Mouse (Mus musculus) C2C12 (cell line): Measurements from ENCODE around the gene Cyb561d2. TPM values are rescaled to one million over a fixed set of nuclear protein-coding genes. Genes with fewer than 3 reads are reported as not detected.

Experiments used
- H3K27me3 ChIP-seq: one replicate; pipeline ENCODE4 v1.6.1; 2011; ENCODE audit not compliant: control insufficient read depth, insufficient read depth, insufficient read length
- H3K36me3 ChIP-seq: one replicate; pipeline ENCODE4 v1.6.1; 2011; ENCODE audit not compliant: control insufficient read depth, insufficient read depth
- H3K4me3 ChIP-seq: one replicate; pipeline ENCODE4 v1.5.1; 2011; ENCODE audit warnings: mild to moderate bottlenecking, control low read depth; ENCODE audit not compliant: poor library complexity, insufficient read depth, severe bottlenecking
- H3K79me2 ChIP-seq: one replicate; pipeline ENCODE4 v1.6.1; 2011; ENCODE audit not compliant: control insufficient read depth, insufficient read depth
- H3K79me3 ChIP-seq: one replicate; pipeline ENCODE4 v1.6.1; 2011; ENCODE audit warnings: low read depth, control low read depth
- H3ac ChIP-seq: one replicate; pipeline ENCODE3; 2011; ENCODE audit warnings: low read depth; ENCODE audit not compliant: control insufficient read depth, insufficient read length
- CEBPB ChIP-seq: IDR thresholded peaks from one replicate; pipeline ENCODE4 v1.6.1; 2011; ENCODE audit warnings: low read depth, mild to moderate bottlenecking, control low read depth, moderate library complexity
- CTCF ChIP-seq: IDR thresholded peaks from one replicate; pipeline ENCODE4 v1.5.1; 2011; ENCODE audit not compliant: control insufficient read depth, insufficient read depth, insufficient read length
- FOSL1 ChIP-seq: IDR thresholded peaks from one replicate; pipeline ENCODE4 v1.8.0; 2011; ENCODE audit warnings: mild to moderate bottlenecking, low read length; ENCODE audit not compliant: poor library complexity, insufficient read depth, severe bottlenecking
- MAX ChIP-seq: IDR thresholded peaks from one replicate; pipeline ENCODE4 v1.6.1; 2011; ENCODE audit warnings: mild to moderate bottlenecking, control low read depth
- MYOD1 ChIP-seq: IDR thresholded peaks from one replicate; pipeline ENCODE4 v1.6.1; 2011; ENCODE audit warnings: low read depth; ENCODE audit not compliant: control insufficient read depth, insufficient read length
- MYOG ChIP-seq: IDR thresholded peaks from one replicate; pipeline ENCODE4 v1.6.1; 2011; ENCODE audit not compliant: control insufficient read depth, insufficient read length; ENCODE audit errors: extremely low read depth
- USF1 ChIP-seq: IDR thresholded peaks from one replicate; pipeline ENCODE4 v1.6.1; 2011; ENCODE audit warnings: low read depth, mild to moderate bottlenecking, control low read depth, moderate library complexity
- polyA plus RNA-seq: library from polyadenylated mRNA; unstranded; fragments of >200 nt; fragmentation: generic; extraction: Trizol; gene quantifications from one replicate; pipeline ENCODE4 v1.2.1, GENCODE M21; 2012; ENCODE audit warnings: missing spikeins

Cyb561d2 gene
- polyA plus RNA-seq, 1 experiment: 23.7 TPM

- Histone ChIP-seq H3K36me3 (peaks cover 25% of the 10 kb centered on the region), H3K79me3 (peaks cover 34% of the 10 kb centered on the region), H3ac (peak overlapping the region; percentile 52), H3K4me3 (peak overlapping the region; percentile 82), H3K79me2 (peaks cover 67% of the 10 kb centered on the region), H3K27me3 (no peaks in the 10 kb centered on the region)
- TF ChIP-seq FOSL1: no peak
- TF ChIP-seq USF1: no peak
- no peak for TF ChIP-seq MYOG
- TF ChIP-seq CEBPB: no peak
These were observed 11.7 kb upstream of the Cyb561d2 start for GRCm38 (mm10) chr9:107553541-107554318.

DNA sequence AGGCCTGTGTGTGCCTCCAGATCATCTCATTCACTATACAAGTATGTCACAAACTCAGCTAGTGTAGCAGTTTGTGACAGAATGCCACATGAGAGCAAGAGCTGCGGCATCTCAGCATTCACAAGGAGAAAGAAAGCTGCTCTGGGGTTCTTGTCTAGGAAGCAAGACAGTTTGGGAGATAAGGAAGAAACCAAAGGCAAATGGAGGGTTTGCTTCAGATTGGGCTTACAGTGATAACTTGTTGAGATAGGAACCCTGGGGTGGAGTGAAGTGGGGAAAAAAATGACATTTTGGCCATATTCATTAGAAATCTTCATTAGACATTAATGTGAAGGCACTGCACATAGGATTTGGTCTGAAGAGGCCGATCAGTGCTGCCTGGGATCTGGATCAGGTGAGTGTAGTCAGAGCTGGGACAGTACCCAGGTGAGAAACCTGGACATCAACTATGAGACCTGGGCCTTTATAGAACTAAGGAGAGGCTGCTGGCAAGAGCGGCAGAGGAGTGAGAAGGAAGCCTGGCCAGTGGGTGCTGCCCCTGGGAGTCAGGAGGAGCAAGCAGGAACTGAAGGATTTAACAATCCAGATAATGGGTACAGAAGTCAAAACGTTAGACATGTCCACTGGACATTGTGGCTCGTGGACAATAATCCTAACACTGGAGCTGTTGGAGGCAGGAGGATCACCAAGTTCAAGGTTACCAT lies 10.8 kb upstream of the Cyb561d2 start:
- H3K79me3 ChIP-seq: peaks cover 33% of the 10 kb centered on the region
- peak overlapping the region; percentile 52 for H3ac ChIP-seq
- no peak overlapping the region for H3K4me3 ChIP-seq
- H3K27me3 ChIP-seq: no peaks in the 10 kb centered on the region
- no peak for TF ChIP-seq CTCF
- no peak for TF ChIP-seq MAX
- no peak for TF ChIP-seq MYOG
- no peak for TF ChIP-seq MYOD1
- no peak for TF ChIP-seq CEBPB
- TF ChIP-seq USF1: no peak
- TF ChIP-seq FOSL1: no peak
- H3K36me3 ChIP-seq: peaks cover 16% of the 10 kb centered on the region
- peaks cover 59% of the 10 kb centered on the region for H3K79me2 ChIP-seq

DNA sequence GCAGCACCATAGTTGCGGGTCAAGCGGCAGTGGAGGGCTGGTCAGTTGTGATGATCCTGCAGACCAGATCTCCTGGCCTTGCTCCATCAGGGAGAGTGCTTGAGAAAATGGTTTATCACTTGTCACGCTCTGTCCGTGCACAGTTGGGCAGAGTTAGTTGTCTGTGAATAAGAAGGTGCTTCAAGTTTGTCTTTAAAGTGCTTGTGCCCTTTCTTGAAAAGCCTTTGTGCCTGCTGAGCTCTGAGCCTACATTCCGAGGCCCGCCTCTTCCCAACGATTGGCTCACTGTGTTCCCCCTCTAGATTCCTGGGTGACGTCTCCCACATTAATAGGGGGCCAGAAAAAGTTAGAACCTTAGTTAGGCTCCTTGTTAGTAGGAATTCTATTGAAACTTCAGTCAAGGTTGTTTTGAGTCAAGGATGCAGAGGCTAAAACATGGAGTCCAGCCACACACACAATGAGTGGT lies 9.9 kb upstream of the Cyb561d2 start:
- peaks cover 49% of the 10 kb centered on the region for H3K79me2 ChIP-seq
- peaks cover 28% of the 10 kb centered on the region for H3K79me3 ChIP-seq
- H3K36me3 ChIP-seq: peaks cover 7% of the 10 kb centered on the region
- peak overlapping the region; percentile 84 for H3ac ChIP-seq
- H3K4me3 ChIP-seq: peak overlapping the region; percentile 45
- TF ChIP-seq MYOG: no peak
- no peak for TF ChIP-seq MYOD1
- no peaks in the 10 kb centered on the region for H3K27me3 ChIP-seq

DNA sequence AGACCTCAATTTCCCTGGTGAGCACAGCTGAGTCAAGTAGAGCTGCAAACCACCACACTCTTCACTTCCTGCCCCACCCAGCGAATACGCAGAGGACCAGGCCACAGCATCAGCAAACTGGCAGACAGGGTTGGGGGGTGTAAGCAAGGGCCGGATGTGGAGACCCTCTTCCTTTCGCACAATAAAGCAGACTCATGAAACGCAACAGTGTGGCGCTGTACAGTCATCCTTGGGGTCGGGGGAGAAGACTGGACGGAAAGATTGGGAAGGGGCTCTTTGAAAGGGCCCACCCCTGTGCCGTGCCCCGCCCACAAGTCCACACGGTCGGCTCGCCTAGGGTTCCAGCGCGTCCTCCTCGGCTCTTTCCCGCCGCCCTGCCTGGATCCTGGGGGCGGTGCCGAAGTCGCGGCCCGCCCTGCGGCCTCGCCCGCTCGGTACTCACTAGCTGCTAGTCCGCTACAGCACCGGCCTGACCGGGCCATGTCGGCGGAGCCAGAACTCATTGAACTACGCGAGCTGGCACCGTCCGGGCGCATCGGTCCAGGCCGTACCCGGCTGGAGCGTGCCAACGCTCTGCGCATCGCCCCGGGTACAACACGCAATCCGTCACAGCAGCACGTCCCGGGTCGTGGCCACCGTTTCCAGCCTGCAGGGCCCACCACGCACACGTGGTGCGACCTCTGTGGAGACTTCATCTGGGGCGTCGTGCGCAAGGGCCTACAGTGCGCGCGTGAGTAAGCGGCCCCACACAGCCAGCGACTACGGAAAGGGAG lies 9.3 kb upstream of the Cyb561d2 start, which contains the start of gene Rassf1:
Gene Rassf1, plus strand, starts transcription at position 439 of the 773 bp plus-strand sequence.
- H3K4me3 ChIP-seq: peak within 1 kb of the TSS; percentile 45
- no peaks in the 10 kb centered on the region for H3K27me3 ChIP-seq
- peak within 1 kb of the TSS; percentile 84 for H3ac ChIP-seq
- peaks cover 43% of the 10 kb centered on the region for H3K79me2 ChIP-seq
- TF ChIP-seq FOSL1: no peak
- TF ChIP-seq USF1: peak; percentile 14
- H3K79me3 ChIP-seq: peaks cover 21% of the 10 kb centered on the region
- peaks cover under 1% of the 10 kb centered on the region for H3K36me3 ChIP-seq

GRCm38 (mm10) chr9:107550491-107551116 lies 8.6 kb upstream of the Cyb561d2 start:
- Histone ChIP-seq H3ac (no peak overlapping the region), H3K79me2 (peaks cover 36% of the 10 kb centered on the region), H3K27me3 (no peaks in the 10 kb centered on the region), H3K79me3 (peaks cover 14% of the 10 kb centered on the region), H3K36me3 (no peaks in the 10 kb centered on the region), H3K4me3 (peak overlapping the region; percentile 45)
- TF ChIP-seq CEBPB (no peak), MYOG (no peak), FOSL1 (no peak), MYOD1 (no peak), MAX (no peak), CTCF (no peak), USF1 (no peak)
